Comparison of ENCODE assay signal across 10 mouse cellular contexts in the genomic region with DNA sequence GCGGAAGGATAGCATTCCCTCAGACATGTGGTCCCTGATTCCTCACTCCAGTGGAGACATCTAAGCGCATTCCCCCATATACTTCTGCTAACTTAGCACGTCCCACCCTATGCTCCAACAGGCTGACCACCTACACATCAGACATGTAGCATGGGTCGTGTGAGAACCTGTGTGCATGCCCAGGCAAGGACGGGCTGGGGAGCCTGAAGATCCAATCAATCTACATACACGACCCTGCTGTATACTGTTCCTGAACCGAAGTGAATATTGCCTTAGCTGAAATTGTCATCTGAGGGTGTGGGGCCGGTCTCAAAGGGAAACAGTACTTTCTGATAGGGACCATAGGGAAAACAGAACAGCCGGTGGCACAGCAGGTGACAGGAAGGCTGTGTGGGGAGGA. TPM values are rescaled to one million over a fixed set of nuclear protein-coding genes. Genes with fewer than 3 reads are reported as not detected.
DNase-seq lines count a peak whose midpoint lies in the region; ATAC-seq and TF ChIP-seq lines count a peak whose summit lies in the region.
"Had no signal": no experiment of that assay in that cellular context is flagged by ENCODE, and none has a peak within 500 bp of the region (broad histone marks: within the 10 kb centered on the region; RNA-seq: fewer than 3 reads in every experiment).

No protein-coding gene starts in this region.

- peak overlapping the region in 1 of 2 experiments; percentile 91; a peak in 1 of 4 replicates for H3K27ac ChIP-seq in heart, embryonic 14.5 days (replicated peaks in 1 of 2; ENCODE audit: control insufficient read depth in 1 of 2, insufficient read depth in 1 of 2, low read depth in 2 of 2, low read length in 2 of 2)
- H3K27ac ChIP-seq in ES-E14 (ENCODE audit: insufficient read depth, low read depth, low read length, poor library complexity, severe bottlenecking) = no peak overlapping the region
- no peak overlapping the region for H3K27ac ChIP-seq in forebrain, postnatal 0 days (ENCODE audit: low read depth, low read length)
- H3K27ac ChIP-seq in liver, postnatal 0 days (ENCODE audit: low read depth) = peak overlapping the region; percentile 99

- WGBS in heart, embryonic 14.5 days = 65% methylated on average over 9 of the region's 9 CpGs
- 73% methylated on average over 9 of the region's 9 CpGs for WGBS in forebrain, postnatal 0 days
- 56% methylated on average over 9 of the region's 9 CpGs for WGBS in liver, postnatal 0 days (ENCODE audit: insufficient replicate concordance)

- H3K27me3 ChIP-seq in heart, embryonic 14.5 days (ENCODE audit: control insufficient read depth, insufficient read depth, low read length) = no peaks in the 10 kb centered on the region
- H3K27me3 ChIP-seq in forebrain, postnatal 0 days (ENCODE audit: insufficient read depth, low read length) = no peaks in the 10 kb centered on the region
- no peaks in the 10 kb centered on the region for H3K27me3 ChIP-seq in liver, postnatal 0 days (ENCODE audit: insufficient read depth, low read length)

- no peaks in the 10 kb centered on the region for H3K9me3 ChIP-seq in heart, embryonic 14.5 days (ENCODE audit: control insufficient read depth, low read length)
- H3K9me3 ChIP-seq in ES-E14 (ENCODE audit: control insufficient read depth, insufficient read depth, low read depth, low read length) = no peaks in the 10 kb centered on the region
- no peaks in the 10 kb centered on the region for H3K9me3 ChIP-seq in forebrain, postnatal 0 days (ENCODE audit: low read length)
- no peaks in the 10 kb centered on the region for H3K9me3 ChIP-seq in liver, postnatal 0 days (ENCODE audit: low read length)

- in situ Hi-C loops in ES-E14 (cut with MboI; ENCODE audit: low sequenced_read_pairs in 2 of 2, unreplicated experiment in 2 of 2) = no loop called here

- DNase-seq in heart, postnatal 25 days (ENCODE audit: low spot score) = no peak
- DNase-seq in ES-E14 (ENCODE audit: low read depth, low spot score) = no peak
- DNase-seq in forebrain, postnatal 0 days = no peak
- no peak for DNase-seq in liver, postnatal 0 days
- no peak for DNase-seq in thymus, postnatal 10 days (ENCODE audit: low spot score in 2 of 2)
- DNase-seq in layer of hippocampus, adult 8-10 months (ENCODE audit: low spot score in 2 of 2) = no peak
- no peak for DNase-seq in cerebellum, postnatal 10 days

- peaks cover 50% of the 10 kb centered on the region for H3K36me3 ChIP-seq in heart, embryonic 14.5 days (ENCODE audit: control insufficient read depth, insufficient read depth, low read length)
- H3K36me3 ChIP-seq in ES-E14 (ENCODE audit: control insufficient read depth, insufficient read depth, low read length, poor library complexity, severe bottlenecking) = peaks cover 32% of the 10 kb centered on the region
- peaks cover 45% of the 10 kb centered on the region for H3K36me3 ChIP-seq in forebrain, postnatal 0 days (ENCODE audit: insufficient read depth)
- peaks cover 39% of the 10 kb centered on the region for H3K36me3 ChIP-seq in liver, postnatal 0 days (replicated peaks; ENCODE audit: insufficient read depth, low read length)

- no peak for TF ChIP-seq CTCF in forebrain, postnatal 0 days (IDR thresholded peaks at IDR 0.05; ENCODE audit: low read depth)
- no peak for TF ChIP-seq CTCF in liver, postnatal 0 days (IDR thresholded peaks at IDR 0.05; ENCODE audit: low read depth)

- ATAC-seq in heart, embryonic 14.5 days (ENCODE audit: insufficient number of reproducible peaks, insufficient read depth, low FRiP score, low read depth) = no peak
- ATAC-seq in forebrain, postnatal 0 days = no peak
- ATAC-seq in liver, postnatal 0 days = no peak

- intact Hi-C loops in heart, postnatal 25 days (cut with DNase I) = no loop called here

- no peak for TF ChIP-seq EP300 in liver, postnatal 0 days (IDR thresholded peaks at IDR 0.05; ENCODE audit: low read depth)

- peak overlapping the region; percentile 93 for H3K9ac ChIP-seq in heart, embryonic 14.5 days (ENCODE audit: low read length)
- H3K9ac ChIP-seq in ES-E14 (ENCODE audit: insufficient read depth, low read depth, low read length, poor library complexity, severe bottlenecking) = peak overlapping the region; percentile 91
- H3K9ac ChIP-seq in forebrain, postnatal 0 days = peak overlapping the region; percentile 87
- peak overlapping the region; percentile 90 for H3K9ac ChIP-seq in liver, postnatal 0 days (replicated peaks)

- peaks cover 11 to 21% of the 10 kb centered on the region in 2 experiments for H3K4me1 ChIP-seq in heart, embryonic 14.5 days (ENCODE audit: control insufficient read depth in 2 of 2, insufficient read depth in 2 of 2, low read length in 2 of 2)
- peaks cover 8 to 30% of the 10 kb centered on the region in 2 experiments; a peak in 2 of 4 replicates for H3K4me1 ChIP-seq in ES-E14 (ENCODE audit: control insufficient read depth in 2 of 2, insufficient read depth in 2 of 2, low read length in 2 of 2, poor library complexity in 1 of 2)
- H3K4me1 ChIP-seq in forebrain, postnatal 0 days (ENCODE audit: insufficient read depth) = peaks cover 21% of the 10 kb centered on the region
- peaks cover 34% of the 10 kb centered on the region for H3K4me1 ChIP-seq in liver, postnatal 0 days (ENCODE audit: insufficient read depth)

- peak overlapping the region; percentile 78 to 86 for H3K4me3 ChIP-seq in heart, embryonic 14.5 days (ENCODE audit: control insufficient read depth in 1 of 2, insufficient read depth in 1 of 2, low read depth in 1 of 2, low read length in 2 of 2)
- peak overlapping the region; percentile 80 to 83 for H3K4me3 ChIP-seq in ES-E14 (ENCODE audit: insufficient read depth in 1 of 2, low read depth in 1 of 2, low read length in 2 of 2, poor library complexity in 1 of 2, severe bottlenecking in 1 of 2)
- peak overlapping the region; percentile 59 for H3K4me3 ChIP-seq in forebrain, postnatal 0 days (ENCODE audit: low read depth, low read length)
- H3K4me3 ChIP-seq in liver, postnatal 0 days (ENCODE audit: low read depth, low read length) = peak overlapping the region; percentile 80

- H3K4me2 ChIP-seq in heart, embryonic 14.5 days (ENCODE audit: low read length) = peak overlapping the region; percentile 83
- peak overlapping the region; percentile 80 for H3K4me2 ChIP-seq in forebrain, postnatal 0 days (ENCODE audit: low read depth)
- H3K4me2 ChIP-seq in liver, postnatal 0 days (ENCODE audit: low read depth, low read length) = peak overlapping the region; percentile 85

TF ChIP-seq in ES-E14, 5 proteins besides CTCF, POLR2A, EP300 and RAD21:
- no peak for TF ChIP-seq HCFC1 (IDR thresholded peaks at IDR 0.05; ENCODE audit: borderline replicate concordance, insufficient read depth, low read length)
- no peak for TF ChIP-seq ZC3H11A (IDR thresholded peaks at IDR 0.05; ENCODE audit: borderline replicate concordance, low read depth, low read length)
- TF ChIP-seq MAFK (IDR thresholded peaks at IDR 0.05; ENCODE audit: insufficient read depth, low read depth, low read length) = no peak
- TF ChIP-seq CHD2 (IDR thresholded peaks at IDR 0.05; ENCODE audit: low read depth, low read length) = no peak
- TF ChIP-seq ZNF384 (IDR thresholded peaks at IDR 0.05; ENCODE audit: low read depth, low read length) = no peak

RNA-seq across cellular contexts. Expression of a gene that starts 0.9 kb away (rescaled TPM):
- not detected in 2 replicates for polyA plus RNA-seq in heart, embryonic 14.5 days (2014; fragmentation: Nextera tagmentation; extraction: Ambion mirVana)
- not detected for total RNA-seq in heart, postnatal 25 days (2021)
- total RNA-seq in ES-E14 (2012; rRNA removed) = 0.89 and 1.6 TPM in 2 replicates
- total RNA-seq in forebrain, postnatal 0 days (2014; rRNA removed) = 2.0 and 4.2 TPM in 2 replicates
- not detected in 2 replicates for polyA plus RNA-seq in forebrain, postnatal 0 days (2015; fragmentation: Nextera tagmentation; extraction: Ambion mirVana)
- polyA plus RNA-seq in liver, postnatal 0 days (2015; fragmentation: Nextera tagmentation; extraction: Ambion mirVana) = not detected in 2 replicates
- 1 to 10 TPM in 1 of 4 experiments, under 1 TPM in 2, not detected in 1; 0.43 to 1.5 (median 0.85) TPM for total RNA-seq in layer of hippocampus, adult 8-10 months (2022)
- polyA plus RNA-seq: urinary bladder, adult 2 months had no signal

RNA-seq across cellular contexts. Expression of a gene that starts 1.6 kb away (rescaled TPM):
- 40.5 and 42.8 TPM in 2 replicates for polyA plus RNA-seq in heart, embryonic 14.5 days (2014; fragmentation: Nextera tagmentation; extraction: Ambion mirVana)
- total RNA-seq in heart, postnatal 25 days (2021) = 10 to 100 TPM; 20.1 to 21.8 TPM
- total RNA-seq in ES-E14 (2012; rRNA removed) = 60.5 and 90.0 TPM in 2 replicates
- 98.8 and 123 TPM in 2 replicates for total RNA-seq in forebrain, postnatal 0 days (2014; rRNA removed)
- polyA plus RNA-seq in forebrain, postnatal 0 days (2015; fragmentation: Nextera tagmentation; extraction: Ambion mirVana) = 79.5 and 91.8 TPM in 2 replicates
- 15.9 and 17.1 TPM in 2 replicates for polyA plus RNA-seq in liver, postnatal 0 days (2015; fragmentation: Nextera tagmentation; extraction: Ambion mirVana)
- total RNA-seq in layer of hippocampus, adult 8-10 months (2022) = 10 to 100 TPM; 74.6 to 79.7 (median 77.3) TPM

RNA-seq across cellular contexts. Expression of a gene that starts 2.2 kb away (rescaled TPM):
- polyA plus RNA-seq in heart, embryonic 14.5 days (2014; fragmentation: Nextera tagmentation; extraction: Ambion mirVana) = 35.0 and 39.5 TPM in 2 replicates
- 10 to 100 TPM; 10.0 to 11.7 TPM for total RNA-seq in heart, postnatal 25 days (2021)
- 21.6 and 31.5 TPM in 2 replicates for total RNA-seq in ES-E14 (2012; rRNA removed)
- 30.8 and 34.5 TPM in 2 replicates for total RNA-seq in forebrain, postnatal 0 days (2014; rRNA removed)
- 48.8 and 58.0 TPM in 2 replicates for polyA plus RNA-seq in forebrain, postnatal 0 days (2015; fragmentation: Nextera tagmentation; extraction: Ambion mirVana)
- 30.7 and 35.9 TPM in 2 replicates for polyA plus RNA-seq in liver, postnatal 0 days (2015; fragmentation: Nextera tagmentation; extraction: Ambion mirVana)
- 10 to 100 TPM; 24.8 to 28.6 (median 26.2) TPM for total RNA-seq in layer of hippocampus, adult 8-10 months (2022)

RNA-seq across cellular contexts. Expression of a gene that starts 7.6 kb away (rescaled TPM):
- 0.12 TPM in 1 of 2 replicates, not detected in the other for polyA plus RNA-seq in heart, embryonic 14.5 days (2014; fragmentation: Nextera tagmentation; extraction: Ambion mirVana)
- not detected for total RNA-seq in heart, postnatal 25 days (2021)
- total RNA-seq in ES-E14 (2012; rRNA removed) = 0.16 TPM in 1 of 2 replicates, not detected in the other
- total RNA-seq in forebrain, postnatal 0 days (2014; rRNA removed) = not detected in 2 replicates
- polyA plus RNA-seq in forebrain, postnatal 0 days (2015; fragmentation: Nextera tagmentation; extraction: Ambion mirVana) = 0.10 and 0.13 TPM in 2 replicates
- not detected in 2 replicates for polyA plus RNA-seq in liver, postnatal 0 days (2015; fragmentation: Nextera tagmentation; extraction: Ambion mirVana)
- not detected for total RNA-seq in layer of hippocampus, adult 8-10 months (2022)
- total RNA-seq: common myeloid progenitor, adult 5-6 weeks had no signal
- polyA plus RNA-seq: urinary bladder, adult 2 months had no signal

RNA-seq across cellular contexts. Expression of a gene that starts 9.8 kb away (rescaled TPM):
- not detected in 2 replicates for polyA plus RNA-seq in heart, embryonic 14.5 days (2014; fragmentation: Nextera tagmentation; extraction: Ambion mirVana)
- total RNA-seq in heart, postnatal 25 days (2021) = 10 to 100 TPM; 10.8 to 14.5 TPM
- not detected in 2 replicates for total RNA-seq in ES-E14 (2012; rRNA removed)
- not detected in 2 replicates for total RNA-seq in forebrain, postnatal 0 days (2014; rRNA removed)
- polyA plus RNA-seq in forebrain, postnatal 0 days (2015; fragmentation: Nextera tagmentation; extraction: Ambion mirVana) = 0.48 TPM in 1 of 2 replicates, not detected in the other
- polyA plus RNA-seq in liver, postnatal 0 days (2015; fragmentation: Nextera tagmentation; extraction: Ambion mirVana) = not detected in 2 replicates
- total RNA-seq in layer of hippocampus, adult 8-10 months (2022) = not detected
- total RNA-seq: common myeloid progenitor, adult 5-6 weeks had no signal
- polyA plus RNA-seq: urinary bladder, adult 2 months had no signal
